In the genomic region with DNA sequence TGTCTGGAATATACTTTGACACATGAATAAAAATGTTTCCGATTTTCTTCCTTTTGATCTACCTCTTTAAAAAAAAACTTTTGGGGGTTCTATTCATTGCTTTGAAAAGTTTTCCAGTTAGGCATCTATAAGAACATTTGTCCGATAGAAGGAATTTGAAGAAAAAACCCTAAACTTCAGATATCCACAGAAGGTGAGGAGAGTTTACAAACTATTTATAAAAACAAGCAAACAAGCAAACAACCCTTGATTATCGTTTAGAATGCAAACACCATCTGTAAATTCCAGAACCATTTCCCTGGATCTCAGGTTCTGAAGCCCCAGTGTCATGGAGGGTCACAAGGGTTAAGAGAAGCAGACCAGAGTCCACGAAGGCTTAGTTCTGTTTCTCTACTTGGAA, we compare ENCODE assay signal across 11 mouse cellular contexts. TPM values are rescaled to one million over a fixed set of nuclear protein-coding genes. Genes with fewer than 3 reads are reported as not detected.
DNase-seq lines count a peak whose midpoint lies in the region; ATAC-seq and TF ChIP-seq lines count a peak whose summit lies in the region.
"Had no signal": no experiment of that assay in that cellular context is flagged by ENCODE, and none has a peak within 500 bp of the region (broad histone marks: within the 10 kb centered on the region; RNA-seq: fewer than 3 reads in every experiment).

Gene 4930455H04Rik (plus strand): TSS at position 301 of the 400 bp plus-strand sequence.

- no peaks in the 10 kb centered on the region for H3K27me3 ChIP-seq in forebrain, embryonic 10.5 days (ENCODE audit: poor library complexity, severe bottlenecking)
- H3K27me3 ChIP-seq in intestine, postnatal 0 days (replicated peaks; ENCODE audit: control insufficient read depth, insufficient read depth, low read length) = no peaks in the 10 kb centered on the region
- no peaks in the 10 kb centered on the region for H3K27me3 ChIP-seq in neural tube, embryonic 13.5 days
- H3K27me3 ChIP-seq: Patski had no signal

- H3K4me1 ChIP-seq in forebrain, embryonic 10.5 days = peaks cover 24% of the 10 kb centered on the region
- no peaks in the 10 kb centered on the region for H3K4me1 ChIP-seq in intestine, postnatal 0 days (replicated peaks; ENCODE audit: control insufficient read depth, insufficient read depth, low read length)
- peaks cover 8% of the 10 kb centered on the region for H3K4me1 ChIP-seq in neural tube, embryonic 13.5 days (replicated peaks)

- no peak for ATAC-seq in intestine, postnatal 0 days
- no peak for ATAC-seq in neural tube, embryonic 13.5 days (ENCODE audit: low read depth)
- ATAC-seq: Patski had no signal

- H3K36me3 ChIP-seq in forebrain, embryonic 10.5 days (replicated peaks) = no peaks in the 10 kb centered on the region
- no peaks in the 10 kb centered on the region for H3K36me3 ChIP-seq in intestine, postnatal 0 days (ENCODE audit: control insufficient read depth, insufficient read depth)
- H3K36me3 ChIP-seq in neural tube, embryonic 13.5 days = no peaks in the 10 kb centered on the region

- H3K27ac ChIP-seq in layer of hippocampus, adult 2 months = peak within 1 kb of the TSS; percentile 92
- H3K27ac ChIP-seq in forebrain, embryonic 10.5 days = peak within 1 kb of the TSS; percentile 74
- H3K27ac ChIP-seq in intestine, postnatal 0 days (ENCODE audit: low read depth, low read length) = no peak within 1 kb of the TSS
- H3K27ac ChIP-seq in neural tube, embryonic 13.5 days (replicated peaks) = peak within 1 kb of the TSS; percentile 74

- peak within 1 kb of the TSS; percentile 31 for H3K9ac ChIP-seq in intestine, postnatal 0 days (ENCODE audit: low read depth, low read length)
- H3K9ac ChIP-seq in neural tube, embryonic 13.5 days = peak within 1 kb of the TSS; percentile 70

- no peak for DNase-seq in layer of hippocampus, adult 2 months (ENCODE audit: low spot score in 2 of 2)
- DNase-seq in layer of hippocampus, postnatal 25 days (ENCODE audit: extremely low spot score in 1 of 2, low spot score in 1 of 2) = no peak
- no peak for DNase-seq in forebrain, embryonic 10.5 days (ENCODE audit: extremely low spot score, low spot score)
- DNase-seq in adrenal gland, postnatal 14 days = no peak
- no peak for DNase-seq in gastrocnemius, postnatal 25 days
- DNase-seq in urinary bladder, postnatal 25 days (ENCODE audit: low spot score) = no peak
- DNase-seq: cerebellum, adult 8-10 months had no signal

- no peaks in the 10 kb centered on the region for H3K9me3 ChIP-seq in forebrain, embryonic 10.5 days
- H3K9me3 ChIP-seq in intestine, postnatal 0 days (ENCODE audit: control insufficient read depth) = no peaks in the 10 kb centered on the region
- no peaks in the 10 kb centered on the region for H3K9me3 ChIP-seq in neural tube, embryonic 13.5 days

- peak within 1 kb of the TSS; percentile 59 for H3K4me2 ChIP-seq in intestine, postnatal 0 days (replicated peaks; ENCODE audit: low read depth)
- peak within 1 kb of the TSS; percentile 56 for H3K4me2 ChIP-seq in neural tube, embryonic 13.5 days

- peak within 1 kb of the TSS; percentile 86 for H3K4me3 ChIP-seq in layer of hippocampus, adult 2 months
- peak within 1 kb of the TSS; percentile 48 for H3K4me3 ChIP-seq in forebrain, embryonic 10.5 days
- H3K4me3 ChIP-seq in intestine, postnatal 0 days (ENCODE audit: low read depth, low read length) = peak within 1 kb of the TSS; percentile 37
- peak within 1 kb of the TSS; percentile 40 for H3K4me3 ChIP-seq in neural tube, embryonic 13.5 days

- TF ChIP-seq CTCF in layer of hippocampus, adult 2 months (conservative IDR thresholded peaks at IDR 0.05) = no peak
- no peak for TF ChIP-seq CTCF in intestine, postnatal 0 days (IDR thresholded peaks at IDR 0.05; ENCODE audit: low read depth)

- 79% methylated on average over 4 of the region's 4 CpGs for WGBS in forebrain, embryonic 10.5 days
- 58% methylated on average over 4 of the region's 4 CpGs for WGBS in intestine, postnatal 0 days
- WGBS in neural tube, embryonic 13.5 days = 75% methylated on average over 4 of the region's 4 CpGs

RNA-seq across cellular contexts. Expression of gene 4930455H04Rik, which starts in this region (rescaled TPM):
- not detected for total RNA-seq in layer of hippocampus, adult 2 months (2021)
- total RNA-seq in layer of hippocampus, postnatal 25 days (2021) = not detected
- polyA plus RNA-seq in forebrain, embryonic 10.5 days (2016; fragmentation: Nextera tagmentation; extraction: Ambion mirVana) = not detected in 2 replicates
- polyA plus RNA-seq in intestine, postnatal 0 days (2015; fragmentation: Nextera tagmentation; extraction: Ambion mirVana) = not detected in 2 replicates
- polyA plus RNA-seq in neural tube, embryonic 13.5 days (2015; fragmentation: Nextera tagmentation; extraction: Ambion mirVana) = not detected in 2 replicates
- not detected in 2 replicates for total RNA-seq in adrenal gland, postnatal 14 days (2021)
- total RNA-seq in gastrocnemius, postnatal 25 days (2021) = not detected
- polyA plus RNA-seq: Patski; spleen, adult 2 months had no signal
